Mouse (Mus musculus): ENCODE data around the gene Tnp2. TPM values are rescaled to one million over a fixed set of nuclear protein-coding genes. Genes with fewer than 3 reads are reported as not detected.
A peak's percentile ranks its signal among the peaks of the same experiment; 100 is the strongest.

The Tnp2 gene
- polyA plus RNA-seq, 1 experiment from 2014 or later, result not detected

DNA sequence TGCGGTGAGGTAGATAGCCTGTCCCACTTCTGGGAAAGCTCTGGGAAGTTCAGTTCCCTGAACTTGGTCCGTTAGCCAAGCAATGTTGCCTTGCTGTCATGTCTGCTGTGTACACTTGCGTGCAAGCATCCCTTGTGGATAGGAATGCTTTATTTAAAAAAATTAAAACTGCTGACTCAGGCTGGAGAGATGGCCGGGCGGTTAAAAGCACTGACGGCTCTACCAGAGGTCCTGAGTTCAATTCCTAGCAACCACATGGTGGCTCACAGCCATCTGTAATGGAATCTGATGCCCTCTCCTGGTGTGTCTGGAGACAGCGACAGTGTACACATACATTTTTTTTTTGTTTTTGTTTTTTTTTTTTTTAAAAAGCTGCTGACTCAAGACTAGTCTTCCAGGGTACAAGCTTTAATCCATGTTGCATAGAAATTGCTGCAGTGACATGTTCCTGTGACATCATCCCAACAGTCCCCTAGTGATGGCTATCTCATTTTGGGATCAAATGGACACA is 857 bp downstream of the Tnp2 start:
- no peak for ATAC-seq (ENCODE audit: low FRiP score)
- H3K27me3 ChIP-seq (replicated peaks), result peaks cover 8% of the 10 kb centered on the region; the same call in 1 of the 2 replicates
- no peak overlapping the region for H3K4me2 ChIP-seq
- H3K36me3 ChIP-seq, result no peaks in the 10 kb centered on the region
- H3K9ac ChIP-seq (replicated peaks), result no peak overlapping the region
- H3K4me3 ChIP-seq (replicated peaks), result no peak overlapping the region
- WGBS, result 89% methylated on average over 7 of the region's 7 CpGs
- H3K9me3 ChIP-seq (replicated peaks), result no peaks in the 10 kb centered on the region
- H3K27ac ChIP-seq (replicated peaks), result no peak overlapping the region
- H3K4me1 ChIP-seq, result peaks cover 34% of the 10 kb centered on the region

DNA sequence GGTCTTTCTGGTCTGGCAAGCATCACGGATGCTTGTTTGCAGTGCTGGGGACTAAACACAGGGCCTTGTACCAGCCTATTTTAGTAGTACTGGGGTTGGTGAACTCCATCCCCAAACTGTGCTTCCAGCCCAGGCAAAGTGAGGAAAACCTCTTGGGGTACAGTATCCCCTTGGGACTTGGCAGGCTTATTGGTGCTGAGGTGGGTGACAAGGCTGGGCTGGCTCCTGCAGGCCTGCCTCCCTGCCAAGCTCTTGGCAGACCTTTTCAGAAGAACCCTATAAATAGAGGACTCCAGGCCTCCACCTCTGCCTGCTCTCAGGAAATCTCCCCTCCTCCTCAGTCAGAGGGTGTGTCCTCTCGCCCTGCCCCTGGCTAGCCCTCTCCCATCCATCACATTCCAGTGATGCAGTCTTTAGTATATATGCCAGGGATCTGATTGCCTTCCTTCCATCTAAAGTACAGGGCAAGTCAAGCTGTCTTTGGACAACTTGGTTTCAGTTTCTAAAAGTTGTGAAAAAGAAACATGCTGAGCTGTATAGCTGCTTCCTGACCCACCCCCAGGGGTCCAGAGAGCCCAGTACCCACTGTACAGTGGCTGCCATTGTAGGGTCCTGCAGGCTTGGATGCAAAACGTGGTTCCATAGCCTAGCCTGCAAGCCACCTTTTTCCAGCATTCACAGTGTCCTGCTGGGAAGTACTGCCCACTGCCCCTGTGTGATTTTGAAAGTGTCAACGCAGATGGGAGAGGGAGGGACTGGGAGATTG is 1.5 kb downstream of the Tnp2 start:
- Histone ChIP-seq H3K9ac (replicated peaks) (no peak overlapping the region; the same call in 1 of the 2 replicates), H3K27me3 (replicated peaks) (peaks cover 8% of the 10 kb centered on the region; the same call in 1 of the 2 replicates), H3K4me1 (peaks cover 38% of the 10 kb centered on the region), H3K4me3 (replicated peaks) (no peak overlapping the region), H3K36me3 (no peaks in the 10 kb centered on the region), H3K9me3 (replicated peaks) (no peaks in the 10 kb centered on the region), H3K4me2 (peak overlapping the region; percentile 90), H3K27ac (replicated peaks) (peak overlapping the region; percentile 94)
- 66% methylated on average over 4 of the region's 4 CpGs for WGBS
- ATAC-seq (ENCODE audit: low FRiP score), result no peak

DNA sequence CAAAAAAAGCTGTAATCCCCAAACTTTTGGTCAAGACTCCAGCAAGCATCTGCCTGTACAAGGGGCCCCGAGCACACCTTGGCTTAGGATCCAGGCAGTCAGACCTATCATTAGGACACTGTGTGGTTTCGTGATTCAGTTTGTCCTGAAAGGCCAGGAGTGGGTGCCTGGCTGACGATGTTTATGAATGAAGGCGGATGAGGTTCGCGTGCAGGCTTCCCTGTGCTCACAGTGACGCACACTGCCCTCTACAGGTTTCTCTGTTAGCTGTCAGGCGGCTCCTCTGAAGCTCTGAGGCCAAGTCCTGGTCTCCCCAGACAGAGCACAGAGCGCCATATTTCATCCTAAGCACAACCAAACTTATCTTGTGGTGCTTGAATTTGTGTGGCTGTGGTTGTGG is 2.2 kb downstream of the Tnp2 start:
- H3K4me3 ChIP-seq (replicated peaks), result peak overlapping the region; percentile 72
- H3K4me2 ChIP-seq, result peak overlapping the region; percentile 90
- H3K36me3 ChIP-seq, result no peaks in the 10 kb centered on the region
- H3K9me3 ChIP-seq (replicated peaks), result no peaks in the 10 kb centered on the region
- H3K4me1 ChIP-seq, result peaks cover 40% of the 10 kb centered on the region
- peak overlapping the region; percentile 79 for H3K9ac ChIP-seq (replicated peaks)
- H3K27ac ChIP-seq (replicated peaks), result peak overlapping the region; percentile 94
- ATAC-seq (ENCODE audit: low FRiP score), result peak; percentile 32
- H3K27me3 ChIP-seq (replicated peaks), result peaks cover 8% of the 10 kb centered on the region; the same call in 1 of the 2 replicates
- 2% methylated on average over 9 of the region's 9 CpGs for WGBS

DNA sequence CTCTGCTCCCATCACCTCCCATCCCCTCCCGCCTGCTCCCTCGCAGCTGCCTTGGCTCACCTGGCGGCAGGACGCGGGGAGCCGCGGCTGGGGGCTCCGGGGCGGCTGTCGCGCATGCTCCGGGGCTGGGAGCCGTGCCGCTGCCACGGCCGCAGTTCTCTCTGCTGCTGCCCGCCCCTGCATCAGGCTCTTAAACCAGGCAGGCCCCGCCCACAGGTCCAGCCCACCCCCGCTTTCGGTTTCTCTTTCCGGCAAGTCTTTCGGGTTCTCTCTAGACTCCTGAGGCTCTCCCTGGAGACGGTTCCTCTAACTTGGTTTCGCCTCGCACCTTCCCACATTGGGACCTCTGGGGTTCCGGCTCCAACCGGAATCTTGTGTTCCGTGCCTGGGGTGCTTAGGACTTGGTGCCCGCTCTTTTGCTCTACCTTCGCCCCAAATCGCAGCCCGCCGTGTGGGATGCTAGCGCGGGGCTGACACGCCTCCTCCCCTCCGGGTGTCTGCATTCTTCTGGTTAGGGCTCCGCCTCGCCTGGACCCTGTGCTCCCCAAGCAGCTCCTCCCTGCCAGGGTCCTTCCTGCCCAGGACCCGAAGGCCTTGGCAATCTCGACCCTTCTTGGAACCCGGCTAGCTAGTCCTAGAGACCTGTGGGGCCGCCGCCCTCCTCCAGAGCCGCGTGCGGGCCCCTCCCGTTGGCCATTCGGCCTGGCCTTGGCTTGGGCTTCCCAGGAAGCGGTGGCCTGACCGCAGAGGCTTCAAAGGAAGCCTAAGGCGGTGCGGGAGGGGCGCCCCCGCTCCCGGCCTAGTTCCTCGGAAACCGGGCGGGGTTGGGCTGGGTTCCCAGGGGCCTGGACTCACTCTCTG is 2.9 kb downstream of the Tnp2 start, which contains the start of gene Socs1:
TSS of gene Socs1 (minus strand) at position 166 of the 861 bp plus-strand sequence.
- Histone ChIP-seq H3K9ac (replicated peaks) (peak within 1 kb of the TSS; percentile 79), H3K9me3 (replicated peaks) (no peaks in the 10 kb centered on the region), H3K4me3 (replicated peaks) (peak within 1 kb of the TSS; percentile 72), H3K36me3 (no peaks in the 10 kb centered on the region), H3K4me1 (peaks cover 40% of the 10 kb centered on the region), H3K4me2 (peak within 1 kb of the TSS; percentile 90), H3K27ac (replicated peaks) (peak within 1 kb of the TSS; percentile 94), H3K27me3 (replicated peaks) (peaks cover 8% of the 10 kb centered on the region; the same call in 1 of the 2 replicates)
- peak; percentile 90 for ATAC-seq (ENCODE audit: low FRiP score)
- WGBS, result under 1% methylated on average over 58 of the region's 59 CpGs

DNA sequence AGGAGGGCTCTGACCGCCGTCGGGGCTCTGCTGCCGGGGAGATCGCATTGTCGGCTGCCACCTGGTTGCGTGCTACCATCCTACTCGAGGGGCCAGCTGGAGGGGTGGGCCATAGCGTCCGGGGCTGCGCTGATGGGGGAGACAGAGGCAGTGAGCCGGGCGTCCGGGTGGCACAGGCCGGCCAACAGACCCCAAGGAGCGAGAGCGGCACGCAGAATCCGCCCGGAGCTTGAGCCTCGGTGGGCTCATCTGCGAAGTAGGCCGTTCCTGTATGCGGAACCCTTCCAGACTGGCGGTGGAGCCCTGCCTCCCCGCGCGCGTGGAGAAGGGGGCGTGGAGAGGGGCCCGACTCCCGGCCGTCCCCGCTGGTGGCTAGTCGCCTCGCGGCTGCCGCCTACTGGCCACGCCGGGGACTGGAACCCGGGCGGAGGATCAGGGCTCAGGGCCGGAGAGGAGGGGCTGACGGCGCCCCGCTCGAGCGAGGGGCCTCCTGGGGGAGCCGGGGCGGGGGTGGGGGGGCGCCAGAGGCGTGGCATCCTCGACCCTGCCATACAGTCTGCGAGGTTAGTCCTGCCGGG is 3.6 kb downstream of the Tnp2 start:
- WGBS, result under 1% methylated on average over 51 of the region's 55 CpGs
- Histone ChIP-seq H3K27ac (replicated peaks) (peak overlapping the region; percentile 94), H3K4me1 (peaks cover 40% of the 10 kb centered on the region), H3K36me3 (no peaks in the 10 kb centered on the region), H3K9me3 (replicated peaks) (no peaks in the 10 kb centered on the region), H3K27me3 (replicated peaks) (peaks cover 8% of the 10 kb centered on the region; the same call in 1 of the 2 replicates), H3K9ac (replicated peaks) (peak overlapping the region; percentile 79), H3K4me2 (peak overlapping the region; percentile 90), H3K4me3 (replicated peaks) (peak overlapping the region; percentile 72)
- peak; percentile 91 for ATAC-seq (ENCODE audit: low FRiP score)

GRCm38 (mm10) chr16:10783883-10784792 is 4.3 kb downstream of the Tnp2 start:
- peak overlapping the region; percentile 79 for H3K9ac ChIP-seq (replicated peaks)
- H3K4me1 ChIP-seq, result peaks cover 40% of the 10 kb centered on the region
- peak overlapping the region; percentile 72 for H3K4me3 ChIP-seq (replicated peaks)
- peaks cover 8% of the 10 kb centered on the region; the same call in 1 of the 2 replicates for H3K27me3 ChIP-seq (replicated peaks)
- no peaks in the 10 kb centered on the region for H3K36me3 ChIP-seq
- peak overlapping the region; percentile 94 for H3K27ac ChIP-seq (replicated peaks)
- ATAC-seq (ENCODE audit: low FRiP score), result peak; percentile 36
- peak overlapping the region; percentile 90 for H3K4me2 ChIP-seq
- WGBS, result 2% methylated on average over 81 of the region's 81 CpGs
- H3K9me3 ChIP-seq (replicated peaks), result no peaks in the 10 kb centered on the region

- H3K36me3 ChIP-seq, result no peaks in the 10 kb centered on the region
- no peak for ATAC-seq (ENCODE audit: low FRiP score)
- peak overlapping the region; percentile 79; the same call in 1 of the 2 replicates for H3K9ac ChIP-seq (replicated peaks)
- no peaks in the 10 kb centered on the region for H3K9me3 ChIP-seq (replicated peaks)
- H3K4me1 ChIP-seq, result peaks cover 40% of the 10 kb centered on the region
- H3K27me3 ChIP-seq (replicated peaks), result peaks cover 8% of the 10 kb centered on the region; the same call in 1 of the 2 replicates
- 59% methylated on average over 8 of the region's 8 CpGs for WGBS
- peak overlapping the region; percentile 90 for H3K4me2 ChIP-seq
- no peak overlapping the region for H3K27ac ChIP-seq (replicated peaks)
- H3K4me3 ChIP-seq (replicated peaks), result peak overlapping the region; percentile 72
Observed at GRCm38 (mm10) chr16:10783451-10783850, 5.0 kb downstream of the Tnp2 start.

DNA sequence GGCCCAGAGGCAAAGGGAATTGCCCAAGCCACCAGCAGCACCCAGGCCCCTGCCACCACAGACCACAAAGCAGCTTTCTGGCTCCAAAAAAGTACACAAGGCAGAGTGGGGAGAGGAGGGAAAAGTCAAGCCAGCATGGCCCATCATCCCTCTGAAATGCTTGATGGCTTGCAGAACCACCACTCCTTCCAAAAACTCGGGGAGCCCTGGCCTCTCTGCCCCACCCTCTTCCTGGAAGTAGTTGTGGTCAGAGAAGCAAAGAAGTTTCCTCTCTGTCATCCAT is 5.4 kb downstream of the Tnp2 start:
- no peak overlapping the region for H3K9ac ChIP-seq (replicated peaks)

DNA sequence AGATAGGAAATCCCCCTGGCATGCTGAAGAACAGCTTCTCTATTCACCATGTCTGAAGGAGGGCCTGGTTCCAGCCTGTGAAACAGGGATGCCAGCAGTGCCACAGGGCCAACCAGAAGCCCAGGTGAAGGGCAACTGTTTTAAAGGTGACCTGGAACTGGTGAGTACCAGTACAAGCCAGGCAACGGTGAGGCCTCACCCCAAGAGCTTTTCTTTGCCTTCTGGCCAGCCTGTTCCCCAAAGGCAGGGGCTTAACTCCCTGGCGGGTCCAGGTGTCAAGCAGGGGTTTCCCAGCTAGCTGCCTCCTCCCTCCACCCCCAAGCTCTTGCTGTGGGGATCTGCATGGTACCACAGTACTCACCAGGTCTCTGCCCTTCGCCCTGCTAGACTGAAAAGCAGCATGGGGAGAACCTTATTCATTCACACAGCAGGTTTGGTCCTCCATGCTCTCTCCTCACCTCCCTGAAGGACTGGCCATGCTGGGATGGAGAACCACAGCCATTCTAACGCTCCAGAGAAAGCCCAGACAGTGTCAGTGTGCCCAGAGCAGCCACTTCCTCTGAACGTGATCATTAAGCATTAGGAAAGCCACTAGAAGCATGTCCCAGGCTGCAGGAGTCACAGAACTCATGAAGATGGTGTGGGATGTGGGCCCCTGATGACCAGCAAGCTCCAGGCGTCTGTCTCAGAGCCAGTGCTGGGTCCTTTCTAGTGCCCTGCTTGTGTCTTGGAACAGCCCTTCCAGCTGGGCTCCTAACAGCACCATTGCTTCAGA is 5.9 kb downstream of the Tnp2 start:
- Histone ChIP-seq H3K4me2 (peak overlapping the region; percentile 90), H3K27me3 (replicated peaks) (peaks cover 8% of the 10 kb centered on the region; the same call in 1 of the 2 replicates), H3K36me3 (no peaks in the 10 kb centered on the region), H3K9me3 (replicated peaks) (no peaks in the 10 kb centered on the region), H3K9ac (replicated peaks) (no peak overlapping the region; the same call in 1 of the 2 replicates), H3K27ac (replicated peaks) (no peak overlapping the region), H3K4me1 (peaks cover 40% of the 10 kb centered on the region), H3K4me3 (replicated peaks) (peak overlapping the region; percentile 72; the same call in 1 of the 2 replicates)
- WGBS, result 51% methylated on average over 6 of the region's 6 CpGs
- no peak for ATAC-seq (ENCODE audit: low FRiP score)

More for the DNA sequence above, 5.4 kb downstream of the Tnp2 start:
- Histone ChIP-seq H3K4me2 (peak overlapping the region; percentile 90), H3K27me3 (replicated peaks) (peaks cover 8% of the 10 kb centered on the region; the same call in 1 of the 2 replicates), H3K9me3 (replicated peaks) (no peaks in the 10 kb centered on the region), H3K27ac (replicated peaks) (no peak overlapping the region), H3K4me1 (peaks cover 40% of the 10 kb centered on the region), H3K36me3 (no peaks in the 10 kb centered on the region), H3K4me3 (replicated peaks) (peak overlapping the region; percentile 72)
- no peak for ATAC-seq (ENCODE audit: low FRiP score)
- WGBS, result 30% methylated on average over 1 of the region's 1 CpGs

- H3K4me3 ChIP-seq (replicated peaks), result no peak overlapping the region
- peak overlapping the region; percentile 90; the same call in 1 of the 2 replicates for H3K4me2 ChIP-seq
- no peaks in the 10 kb centered on the region for H3K9me3 ChIP-seq (replicated peaks)
- H3K27me3 ChIP-seq (replicated peaks), result peaks cover 8% of the 10 kb centered on the region; the same call in 1 of the 2 replicates
- no peaks in the 10 kb centered on the region for H3K36me3 ChIP-seq
- no peak overlapping the region for H3K27ac ChIP-seq (replicated peaks)
- 59% methylated on average over 9 of the region's 9 CpGs for WGBS
- no peak overlapping the region for H3K9ac ChIP-seq (replicated peaks)
- peaks cover 40% of the 10 kb centered on the region for H3K4me1 ChIP-seq
- no peak for ATAC-seq (ENCODE audit: low FRiP score)
Observed at GRCm38 (mm10) chr16:10781862-10782371, 6.5 kb downstream of the Tnp2 start.

Data from neural tube, embryonic 15.5 days (tissue).